Mouse (Mus musculus) intestine, embryonic 16.5 days (tissue): Measurements from ENCODE around the gene Tcte2. TPM values are rescaled to one million over a fixed set of nuclear protein-coding genes. Genes with fewer than 3 reads are reported as not detected.
"Not testable (repeated sequence)": the region's sequence is repeated elsewhere in the genome, so short reads cannot be mapped to it uniquely, and the experiment has no call there.

Source experiments
- ATAC-seq: fragments of 200-750 bp; cut with Nextera tagmentation; 2 replicates; pipeline ENCODE4 v1.8.0; 2017; ENCODE audit warnings: moderate TSS enrichment, moderate library complexity
- H3K27ac ChIP-seq: fragments of 300-500 bp; sonication (generic); 2 replicates; pipeline ENCODE4 v1.5.1; 2014; ENCODE audit warnings: mild to moderate bottlenecking, low read length
- H3K27me3 ChIP-seq: fragments of 300-500 bp; sonication (generic); replicated peaks from 2 replicates; pipeline ENCODE4 v1.6.1; 2014; ENCODE audit warnings: low read length, control low read depth, mixed read lengths; ENCODE audit not compliant: control insufficient read depth, insufficient read depth
- H3K36me3 ChIP-seq: fragments of 300-500 bp; sonication (generic); 2 replicates; pipeline ENCODE4 v1.6.1; 2014; ENCODE audit warnings: low read length, control low read depth; ENCODE audit not compliant: control insufficient read depth, insufficient read depth
- H3K4me1 ChIP-seq: fragments of 300-500 bp; sonication (generic); 2 replicates; pipeline ENCODE4 v1.6.1; 2014; ENCODE audit warnings: low read length, control low read depth, mixed read lengths; ENCODE audit not compliant: control insufficient read depth, insufficient read depth
- H3K4me2 ChIP-seq: fragments of 300-500 bp; sonication (generic); 2 replicates; pipeline ENCODE4 v1.6.1; 2014; ENCODE audit warnings: low read depth, low read length, control low read depth
- H3K4me3 ChIP-seq: fragments of 300-500 bp; sonication (generic); 2 replicates; pipeline ENCODE4 v1.5.1; 2014; ENCODE audit warnings: mild to moderate bottlenecking, low read length
- H3K9ac ChIP-seq: fragments of 300-500 bp; sonication (generic); 2 replicates; pipeline ENCODE4 v1.6.1; 2014; ENCODE audit warnings: low read depth, low read length
- H3K9me3 ChIP-seq: fragments of 300-500 bp; sonication (generic); 2 replicates; pipeline ENCODE4 v1.6.1; 2016; ENCODE audit warnings: low read length, control low read depth; ENCODE audit not compliant: control insufficient read depth
- WGBS: fragments of 180-500 bp; shearing (Covaris S2); extraction: QIAGEN DNeasy Blood & Tissue Kit; methylation state at CpG from one replicate; pipeline ENCODE4 v1.1.7; 2014; 5-methylcytosine and 5-hydroxymethylcytosine counted together
- polyA plus RNA-seq: library from polyadenylated mRNA; unstranded; fragments of >200 nt; fragmentation: Nextera tagmentation; extraction: Ambion mirVana; gene quantifications from 2 replicates; pipeline ENCODE4 v1.2.1, GENCODE M21; 2015

Tcte2 gene
- polyA plus RNA-seq, 1 experiment from 2014 or later = 4.0 TPM

DNA sequence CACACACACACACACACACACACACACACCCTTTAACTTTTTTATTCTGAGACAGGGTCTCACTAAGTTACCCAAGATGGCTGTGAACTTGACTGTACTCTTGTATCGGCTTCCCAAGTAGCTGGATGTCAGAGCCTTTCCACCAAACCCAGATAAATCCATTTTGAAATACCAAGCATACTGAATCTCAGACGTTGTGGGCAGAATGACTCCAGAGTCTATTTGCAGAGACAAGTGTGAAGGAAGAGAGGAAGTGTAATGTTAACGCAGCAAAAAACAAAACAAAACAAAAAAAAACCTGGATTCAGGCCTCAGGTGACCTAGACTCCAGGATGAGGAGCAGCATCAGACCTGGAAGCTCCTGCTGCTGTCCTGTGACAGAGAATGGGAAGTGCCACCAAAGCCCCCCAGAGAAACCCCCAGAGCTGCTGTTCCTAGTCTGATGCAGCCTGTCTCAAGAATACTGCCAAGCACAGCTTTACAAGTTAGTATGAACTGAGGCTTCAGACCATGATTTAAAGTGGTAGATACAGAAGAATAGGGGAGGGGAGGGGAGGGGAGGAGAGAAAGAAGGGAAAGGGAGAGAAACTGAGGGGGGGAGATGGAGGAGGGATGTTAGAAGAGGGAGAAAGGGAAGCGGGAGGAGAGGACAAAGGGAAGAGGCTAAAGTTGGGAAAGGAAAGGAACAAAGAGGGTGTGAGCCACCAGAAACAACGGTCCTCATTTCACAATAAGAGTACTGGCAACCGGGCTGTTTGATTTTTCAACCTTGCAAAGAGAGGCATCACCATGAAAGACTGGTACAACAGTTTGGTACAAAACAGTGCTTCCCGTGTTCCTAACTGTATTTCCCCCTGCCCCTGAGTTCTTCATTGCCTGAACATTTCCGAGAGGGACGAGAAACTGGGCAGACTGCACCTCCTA, 84.1 kb downstream of the Tcte2 start:
- H3K4me1 ChIP-seq = peaks cover 16% of the 10 kb centered on the region
- H3K27ac ChIP-seq = no peak overlapping the region
- WGBS = 48% methylated on average over 9 of the region's 9 CpGs
- no peak overlapping the region for H3K4me2 ChIP-seq
- no peak overlapping the region for H3K4me3 ChIP-seq
- no peaks in the 10 kb centered on the region for H3K36me3 ChIP-seq
- peaks cover 4% of the 10 kb centered on the region; the same call in 1 of the 2 replicates for H3K9me3 ChIP-seq
- no peak overlapping the region for H3K9ac ChIP-seq
- ATAC-seq = no peak
- no peaks in the 10 kb centered on the region for H3K27me3 ChIP-seq

- H3K27ac ChIP-seq, H3K4me3 ChIP-seq, H3K36me3 ChIP-seq, H3K9me3 ChIP-seq, H3K9ac ChIP-seq, ATAC-seq, H3K4me1 ChIP-seq, H3K27me3 ChIP-seq, H3K4me2 ChIP-seq: not testable (repeated sequence)
- 88% methylated on average over 3 of the region's 3 CpGs for WGBS
These were observed 85.5 kb downstream of the Tcte2 start for GRCm38 (mm10) chr17:13676099-13676498.

- 69% methylated on average over 4 of the region's 4 CpGs for WGBS
- Histone ChIP-seq H3K9ac (no peak overlapping the region), H3K27me3 (no peaks in the 10 kb centered on the region), H3K9me3 (no peaks in the 10 kb centered on the region), H3K36me3 (no peaks in the 10 kb centered on the region), H3K4me2 (no peak overlapping the region), H3K27ac (no peak overlapping the region), H3K4me1 (peaks cover 6% of the 10 kb centered on the region; the same call in 1 of the 2 replicates), H3K4me3 (no peak overlapping the region)
- no peak for ATAC-seq
These were observed 86.0 kb downstream of the Tcte2 start for GRCm38 (mm10) chr17:13675630-13676029.

DNA sequence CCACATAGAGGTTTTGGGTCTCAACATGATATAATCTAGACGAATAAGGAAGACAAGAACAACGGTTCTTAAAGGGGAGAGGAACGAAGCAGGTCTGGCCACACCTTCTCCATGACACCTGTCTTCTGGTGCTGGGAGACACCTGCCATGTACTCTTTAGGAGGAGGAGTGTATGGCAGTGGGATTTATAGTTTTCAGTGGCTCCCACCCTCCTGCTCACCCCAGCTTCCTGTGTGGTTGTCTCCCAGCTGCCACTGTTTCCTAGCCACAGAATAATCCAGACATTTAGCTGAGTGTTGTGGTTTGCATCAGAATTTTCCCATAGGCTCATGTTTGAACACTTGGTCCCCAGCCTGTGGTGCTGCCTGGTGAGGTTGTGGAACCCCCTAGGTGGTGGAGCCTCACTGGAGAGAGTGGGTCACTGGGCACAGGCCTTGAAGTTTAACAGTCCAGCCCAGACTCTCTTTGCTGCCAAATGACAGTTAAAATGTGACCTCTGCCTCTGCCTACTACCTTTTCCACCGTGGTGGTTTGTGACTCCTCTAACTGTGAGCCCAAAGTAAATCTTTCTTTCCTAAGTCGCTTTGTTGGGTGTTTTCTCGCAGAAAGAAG, 86.8 kb downstream of the Tcte2 start:
- 74% methylated on average over 6 of the region's 6 CpGs for WGBS

GRCm38 (mm10) chr17:13671732-13672131, 89.9 kb downstream of the Tcte2 start:
- ATAC-seq = peak; percentile 66
- H3K27me3 ChIP-seq = no peaks in the 10 kb centered on the region
- H3K4me1 ChIP-seq = peaks cover 15% of the 10 kb centered on the region
- WGBS = 62% methylated on average over 4 of the region's 4 CpGs
- no peak overlapping the region for H3K4me2 ChIP-seq
- 0 out of 2 replicates have a peak overlapping the region, but pooled peaks have one; percentile 16 for H3K27ac ChIP-seq
- H3K4me3 ChIP-seq = no peak overlapping the region
- no peaks in the 10 kb centered on the region for H3K9me3 ChIP-seq
- H3K9ac ChIP-seq = no peak overlapping the region
- no peaks in the 10 kb centered on the region for H3K36me3 ChIP-seq

More for the DNA sequence above, 86.8 kb downstream of the Tcte2 start:
- ATAC-seq = no peak
- Histone ChIP-seq H3K9ac (no peak overlapping the region), H3K27me3 (no peaks in the 10 kb centered on the region), H3K36me3 (no peaks in the 10 kb centered on the region), H3K4me1 (peaks cover 7% of the 10 kb centered on the region; the same call in 1 of the 2 replicates), H3K4me3 (no peak overlapping the region), H3K27ac (no peak overlapping the region), H3K4me2 (no peak overlapping the region), H3K9me3 (no peaks in the 10 kb centered on the region)

DNA sequence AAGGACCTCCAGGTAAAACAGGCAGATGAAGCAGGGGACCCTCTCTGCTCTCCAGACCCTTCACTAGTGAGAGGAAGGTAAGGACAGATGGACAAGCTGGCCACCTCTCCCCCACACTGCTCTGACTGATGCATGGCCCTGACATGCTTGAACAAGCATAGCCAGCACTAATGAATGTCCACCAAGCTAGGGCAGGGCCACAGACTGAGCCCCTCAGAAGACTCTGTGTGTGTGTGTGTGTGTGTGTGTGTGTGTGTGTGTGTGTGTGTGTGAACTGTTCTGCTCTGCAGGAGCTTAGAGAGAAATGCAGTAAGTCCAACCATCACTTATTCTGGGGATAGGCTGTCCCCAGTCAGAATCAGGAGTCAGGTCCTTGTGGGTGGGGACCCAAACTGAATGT, 91.4 kb downstream of the Tcte2 start:
- Histone ChIP-seq H3K27me3 (no peaks in the 10 kb centered on the region), H3K27ac (no peak overlapping the region), H3K4me2 (no peak overlapping the region), H3K9ac (no peak overlapping the region), H3K9me3 (no peaks in the 10 kb centered on the region), H3K4me3 (no peak overlapping the region), H3K4me1 (peaks cover 11% of the 10 kb centered on the region), H3K36me3 (no peaks in the 10 kb centered on the region)
- ATAC-seq = no peak

GRCm38 (mm10) chr17:13669206-13669605, 92.4 kb downstream of the Tcte2 start:
- H3K9me3 ChIP-seq = no peaks in the 10 kb centered on the region
- no peaks in the 10 kb centered on the region for H3K36me3 ChIP-seq
- H3K27me3 ChIP-seq = no peaks in the 10 kb centered on the region
- H3K9ac ChIP-seq = no peak overlapping the region
- H3K4me1 ChIP-seq = peaks cover 11% of the 10 kb centered on the region
- no peak overlapping the region for H3K4me2 ChIP-seq
- no peak overlapping the region for H3K27ac ChIP-seq
- no peak overlapping the region for H3K4me3 ChIP-seq
- 32% methylated on average over 8 of the region's 8 CpGs for WGBS
- no peak for ATAC-seq

DNA sequence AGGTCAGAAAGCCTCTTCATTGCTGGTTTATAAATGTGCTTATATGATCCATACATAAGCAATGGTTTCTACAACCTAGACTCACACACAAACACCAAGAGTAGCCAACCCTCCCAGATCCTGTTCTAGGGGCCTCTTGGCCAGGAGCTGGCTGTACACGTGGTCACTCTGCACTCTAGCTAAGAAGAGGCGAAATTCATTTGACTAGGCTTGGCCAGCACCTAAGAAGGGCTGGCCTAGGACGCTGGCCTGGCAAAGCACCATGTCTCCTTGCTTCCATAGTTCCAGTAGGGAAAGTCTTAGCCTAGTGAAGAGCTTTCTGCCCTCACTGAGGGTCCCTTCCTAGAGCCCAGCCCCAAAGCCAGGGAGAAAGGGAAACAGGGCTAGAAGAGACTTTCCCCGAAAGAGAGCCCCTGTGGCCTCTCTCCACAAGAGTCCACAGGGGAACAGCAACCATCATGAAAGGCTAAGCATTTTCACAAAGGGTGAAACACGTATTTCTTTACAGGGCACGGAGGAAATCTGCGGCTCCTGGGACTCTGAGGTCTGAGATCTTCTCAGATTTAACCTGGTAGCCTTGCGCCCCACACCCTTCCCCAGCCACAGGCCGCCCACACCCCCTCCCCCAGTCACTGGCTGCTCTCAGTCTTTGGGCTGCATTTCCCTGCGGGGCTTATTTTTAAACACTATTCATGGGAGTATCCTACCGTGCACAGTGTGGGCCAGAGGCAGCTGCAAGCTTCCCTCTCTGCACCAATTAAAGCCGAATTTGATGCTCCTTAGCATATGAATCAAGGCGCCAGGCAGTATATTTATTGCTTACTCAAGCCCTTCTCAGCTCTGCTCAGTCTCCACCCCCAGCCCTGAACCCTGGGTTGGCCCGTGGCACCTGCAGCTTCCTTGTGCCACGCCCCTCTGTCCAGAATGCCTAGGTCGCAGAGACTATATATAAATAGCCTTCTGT, 93.3 kb downstream of the Tcte2 start:
- H3K4me1 ChIP-seq = peaks cover 11% of the 10 kb centered on the region
- H3K27ac ChIP-seq = no peak overlapping the region
- H3K9me3 ChIP-seq = no peaks in the 10 kb centered on the region
- H3K9ac ChIP-seq = peak overlapping the region; percentile 34; the same call in 1 of the 2 replicates
- no peaks in the 10 kb centered on the region for H3K36me3 ChIP-seq
- ATAC-seq = peak; percentile 75
- 18% methylated on average over 16 of the region's 16 CpGs for WGBS
- 0 out of 2 replicates have a peak overlapping the region, but pooled peaks have one; percentile 1 for H3K4me3 ChIP-seq
- H3K27me3 ChIP-seq = no peaks in the 10 kb centered on the region
- H3K4me2 ChIP-seq = peak overlapping the region; percentile 24; the same call in 1 of the 2 replicates

- Histone ChIP-seq H3K4me1 (peaks cover 11% of the 10 kb centered on the region), H3K9ac (no peak overlapping the region), H3K4me2 (no peak overlapping the region), H3K36me3 (no peaks in the 10 kb centered on the region), H3K27me3 (no peaks in the 10 kb centered on the region), H3K4me3 (no peak overlapping the region), H3K9me3 (no peaks in the 10 kb centered on the region), H3K27ac (no peak overlapping the region)
- whole genome bisulfite sequencing = 53% methylated on average over 3 of the region's 3 CpGs
- no peak for ATAC-seq
These were observed 94.6 kb downstream of the Tcte2 start for GRCm38 (mm10) chr17:13667006-13667405.
